Mouse (Mus musculus) layer of hippocampus, postnatal 10 days (tissue): ENCODE measurements around the gene Oas1c. TPM values are rescaled to one million over a fixed set of nuclear protein-coding genes. Genes with fewer than 3 reads are reported as not detected.
"Not testable (repeated sequence)": the region's sequence is repeated elsewhere in the genome, so short reads cannot be mapped to it uniquely, and the experiment has no call there.

ENCODE experiments used
- DNase-seq, 2 experiments: peaks; one replicate each; pipeline ENCODE4 v3.0.0; 2021; ENCODE audit warnings: low spot score in 2 of 2
- long read RNA-seq: library from polyadenylated mRNA; stranded (forward); transcript quantifications from one replicate; pipeline ENCODE4 v2.0.0, GENCODE M21; 2023
- total RNA-seq, 2 experiments: library from RNA; stranded (reverse); gene quantifications; 2 replicates each; pipeline ENCODE4 v1.2.3; 2021

Oas1c gene
- 1 to 10 TPM in 1 of 2 experiments, under 1 TPM in 1; 0.47 to 1.0 TPM for total RNA-seq
- long read RNA-seq, partial matches to known transcripts, result 1 of 1 reads
- long read RNA-seq, other reads (novel, unspliced or antisense), result 0 of 1 reads

DNA sequence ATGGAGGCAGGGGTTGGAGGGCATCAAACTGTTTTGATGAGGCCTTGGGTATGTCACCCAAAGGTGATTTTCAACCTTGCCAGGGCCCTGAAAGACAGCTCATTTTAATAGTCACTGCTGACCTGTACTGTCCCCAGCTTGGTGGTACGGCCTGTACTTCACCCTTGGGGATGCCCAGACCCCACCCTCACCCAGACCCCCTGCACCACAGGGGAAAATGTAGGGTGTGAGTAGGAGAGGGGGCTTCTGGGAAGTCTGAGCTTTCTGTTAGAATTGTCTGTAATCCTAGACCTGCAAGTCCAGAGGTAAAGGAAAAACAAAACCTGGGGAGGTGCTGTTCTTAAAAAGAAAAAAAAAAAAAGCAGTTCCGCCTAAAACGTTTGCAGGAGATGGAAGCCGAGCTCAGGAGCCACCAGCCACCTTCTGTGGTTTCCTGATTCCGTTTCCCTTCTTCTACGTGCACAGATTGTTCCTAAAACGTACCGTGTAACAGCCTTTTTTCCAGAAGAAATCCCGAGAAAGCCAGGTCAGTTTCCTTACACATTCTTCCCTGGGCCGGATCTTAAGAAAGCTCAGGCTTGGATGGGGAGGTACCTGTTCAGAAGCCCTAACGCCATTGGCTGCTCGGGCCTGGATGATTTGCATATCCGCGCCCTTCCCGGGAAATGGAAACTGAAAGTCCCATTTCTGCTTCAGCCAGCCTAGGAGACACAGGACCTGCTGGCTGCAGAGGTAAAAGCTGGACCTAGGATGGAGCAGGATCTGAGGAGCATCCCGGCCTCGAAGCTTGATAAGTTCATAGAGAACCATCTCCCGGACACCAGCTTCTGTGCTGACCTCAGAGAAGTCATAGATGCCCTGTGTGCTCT lies at the start of gene Oas1c:
Oas1c (minus strand) TSS at position 564 of the 869 bp plus-strand sequence.
- DNase-seq, result peak; percentile 53 to 70

DNA sequence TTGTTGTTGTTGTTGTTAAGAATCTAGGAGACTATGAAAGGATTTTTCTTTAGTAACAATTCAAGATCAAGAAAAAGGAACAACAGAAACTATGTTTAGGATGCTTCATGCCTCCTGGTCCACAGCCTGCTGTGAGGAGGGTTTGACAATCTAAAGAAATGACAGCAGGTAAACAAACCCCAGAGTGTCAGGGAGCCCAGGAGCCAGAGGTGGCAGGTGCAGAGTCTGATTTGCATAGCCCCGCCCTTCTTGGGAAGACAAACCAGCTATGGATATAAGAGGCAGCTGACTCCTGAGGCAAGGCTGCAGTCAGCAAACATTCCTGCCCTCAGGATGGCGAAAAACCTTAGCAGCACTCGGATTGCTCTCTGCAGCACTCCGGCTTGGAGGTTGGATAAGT lies 48.8 kb upstream of the Oas1c start, which contains the start of gene Oas1h:
Oas1h (plus strand) TSS at position 301 of the 400 bp plus-strand sequence.
- DNase-seq, result no peak

GRCm38 (mm10) chr5:120859241-120859640 lies 46.9 kb upstream of the Oas1c start:
- DNase-seq, result peak; percentile 16 to 30

DNA sequence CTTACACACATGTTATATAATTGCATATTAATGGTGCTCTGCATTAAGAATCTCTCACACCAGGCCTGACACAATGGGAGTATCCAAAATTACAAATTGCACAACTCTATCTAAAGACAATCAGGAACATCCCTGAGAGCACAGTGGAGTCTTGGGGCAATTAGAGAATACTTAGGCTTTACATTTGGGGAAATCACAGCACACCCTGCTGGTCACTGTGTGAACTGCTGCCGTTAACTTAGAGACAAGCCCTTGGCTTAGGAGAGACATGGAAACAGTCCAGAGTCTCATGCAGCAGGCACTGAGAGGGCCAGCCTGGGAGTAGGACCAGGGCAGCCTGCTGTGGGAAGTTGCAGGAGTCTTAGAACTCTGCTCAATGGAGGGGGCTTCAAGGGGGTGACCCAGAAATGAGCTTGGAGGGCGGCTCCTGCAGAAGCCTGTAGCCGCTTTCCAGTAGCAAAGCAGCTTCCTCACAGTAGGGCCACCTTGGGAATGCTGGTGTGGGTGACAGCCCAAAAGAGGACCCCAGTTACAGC lies 37.4 kb upstream of the Oas1c start:
- DNase-seq, result peak; percentile 30 to 36

GRCm38 (mm10) chr5:120847067-120847466 lies 34.8 kb upstream of the Oas1c start, which contains the start of gene Oas1f:
Gene Oas1f, plus strand, starts transcription at chr5:120847367.
- no peak for DNase-seq

GRCm38 (mm10) chr5:120844713-120845112 lies 32.4 kb upstream of the Oas1c start:
- peak in 1 of 2 experiments; percentile 33 for DNase-seq

DNA sequence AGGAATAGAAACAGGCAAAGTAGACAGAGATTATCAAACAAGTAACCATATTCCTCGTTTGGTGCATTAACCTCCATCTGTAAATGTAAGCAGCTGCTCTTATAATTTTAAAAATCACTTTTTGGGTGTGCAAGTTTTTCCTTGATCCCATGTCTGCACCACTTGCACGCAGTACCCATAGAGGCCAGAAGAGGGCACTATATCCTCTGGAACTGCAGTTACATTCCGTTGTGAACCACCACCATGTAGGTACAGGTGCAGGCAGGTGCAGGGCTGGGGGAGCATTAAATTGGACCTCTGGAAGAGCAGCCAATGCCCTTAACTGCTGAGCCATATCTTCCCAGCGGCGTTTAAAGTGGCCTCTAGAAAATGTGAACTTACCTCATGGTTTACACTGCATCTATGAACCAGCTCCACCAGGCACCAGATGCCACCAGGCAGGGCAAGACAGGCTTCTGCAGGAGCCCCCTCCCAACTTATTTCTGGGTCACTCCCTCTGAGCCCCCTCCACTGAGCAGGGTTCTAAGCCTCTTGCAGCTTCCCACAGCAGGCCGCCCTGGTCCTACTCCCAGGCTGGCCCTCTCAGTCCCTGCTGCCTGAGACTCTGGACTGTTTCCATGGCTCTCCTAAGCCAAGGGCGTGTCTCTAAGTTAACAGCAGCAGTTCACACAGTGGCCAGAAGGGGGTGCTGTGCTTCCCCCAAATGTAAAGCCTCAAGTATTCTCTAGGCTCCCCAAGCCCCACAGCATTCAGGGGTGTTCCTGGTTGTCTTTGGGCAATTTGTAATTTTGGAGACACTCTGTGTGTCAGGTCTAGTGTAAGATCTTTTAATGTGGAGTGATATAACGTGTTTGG lies 24.6 kb upstream of the Oas1c start:
- DNase-seq, result peak; percentile 62 to 66

DNA sequence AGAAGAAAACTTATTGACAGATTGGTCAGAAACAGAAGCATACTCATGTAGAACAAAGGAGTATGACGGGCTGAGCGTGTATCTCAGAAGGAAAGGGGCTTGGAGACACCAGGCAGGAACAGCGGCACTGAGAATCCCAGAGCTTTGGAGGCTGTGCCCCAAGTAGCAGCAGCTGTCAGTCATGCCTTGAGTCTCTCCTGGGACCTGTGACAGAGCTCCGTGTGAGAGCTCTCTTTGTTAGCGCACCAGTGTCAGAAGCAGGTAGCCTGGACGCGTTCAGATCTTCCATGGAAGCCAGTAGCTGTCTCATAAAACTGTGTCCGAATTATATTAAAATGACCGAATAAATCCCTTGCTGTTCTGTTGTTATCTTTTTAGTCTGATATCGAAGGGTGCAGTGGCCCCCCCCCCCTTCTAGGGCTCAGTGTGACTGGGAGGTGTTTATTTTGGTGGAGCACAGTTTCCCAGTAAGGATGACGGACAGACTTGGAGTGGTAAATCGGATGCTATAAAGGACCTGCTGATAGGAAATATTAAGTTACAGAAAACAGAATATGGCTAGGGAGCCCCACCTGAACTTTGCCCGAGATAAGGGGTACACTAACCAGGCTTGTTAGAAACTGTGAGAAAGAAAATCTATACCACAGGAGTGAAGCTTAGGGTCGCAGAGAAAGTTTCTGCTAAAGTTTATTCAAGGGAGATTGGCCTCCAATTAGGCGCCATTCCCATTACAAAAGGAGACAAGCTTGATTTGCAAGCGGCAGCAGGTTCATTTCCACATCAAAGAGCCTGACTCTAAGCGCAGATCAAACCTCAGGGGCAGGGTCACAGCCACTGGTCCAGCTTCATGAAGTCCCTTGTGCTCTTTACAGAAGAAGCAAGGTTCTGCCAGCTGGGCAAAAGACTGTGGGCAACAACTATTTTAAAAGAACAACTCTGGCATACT lies 21.3 kb upstream of the Oas1c start:
- no peak for DNase-seq

- no peak for DNase-seq
These were observed 18.7 kb upstream of the Oas1c start for GRCm38 (mm10) chr5:120831031-120831430.

DNA sequence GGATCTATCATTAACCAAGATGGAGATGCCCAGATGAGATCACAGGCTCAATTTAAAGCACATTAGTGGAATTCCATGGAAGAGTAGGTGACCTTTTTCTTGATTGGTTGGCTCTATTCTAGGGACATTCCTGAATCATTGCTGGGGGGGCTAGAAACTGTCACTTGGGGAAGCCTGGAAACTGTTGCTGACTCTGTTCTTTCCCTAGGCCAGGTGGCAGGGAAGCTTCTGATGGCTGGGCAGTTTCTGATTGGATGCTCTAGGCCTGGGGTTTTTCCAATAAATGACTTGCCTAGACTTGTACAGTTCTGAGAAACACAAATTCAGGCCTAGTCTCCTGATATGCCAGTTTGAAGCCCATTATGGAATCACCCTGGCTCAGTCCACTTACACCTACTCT lies 6.7 kb upstream of the Oas1c start:
- DNase-seq, result no peak

- DNase-seq, result peak in 1 of 2 experiments; percentile 19
These were observed 3.6 kb upstream of the Oas1c start for GRCm38 (mm10) chr5:120815949-120816348.

- DNase-seq, result no peak
These were observed 709 bp upstream of the Oas1c start for GRCm38 (mm10) chr5:120813023-120813422.

GRCm38 (mm10) chr5:120809171-120809570 lies 3.1 kb downstream of the Oas1c start:
- DNase-seq, result no peak

DNA sequence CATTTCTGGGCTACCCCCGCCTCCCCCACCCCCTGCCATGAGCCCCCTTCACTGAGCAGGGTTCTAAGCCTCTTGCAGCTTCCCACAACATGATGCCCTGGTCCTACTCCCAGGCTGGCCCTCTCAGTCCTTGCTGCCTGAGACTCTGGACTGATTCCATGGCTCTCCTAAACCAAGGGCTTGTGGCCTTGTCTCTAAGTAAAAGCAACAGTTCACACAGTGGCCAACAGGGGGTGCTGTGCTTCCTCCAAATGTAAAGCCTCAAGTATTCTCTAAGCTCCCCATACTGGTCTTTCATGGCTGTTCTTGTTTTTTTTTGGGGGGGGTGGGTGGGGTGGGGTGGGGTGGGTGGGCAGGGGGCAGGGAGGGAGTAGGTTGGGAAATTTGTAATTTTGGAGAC lies 5.9 kb downstream of the Oas1c start:
- DNase-seq, result peak; percentile 34 to 54

DNA sequence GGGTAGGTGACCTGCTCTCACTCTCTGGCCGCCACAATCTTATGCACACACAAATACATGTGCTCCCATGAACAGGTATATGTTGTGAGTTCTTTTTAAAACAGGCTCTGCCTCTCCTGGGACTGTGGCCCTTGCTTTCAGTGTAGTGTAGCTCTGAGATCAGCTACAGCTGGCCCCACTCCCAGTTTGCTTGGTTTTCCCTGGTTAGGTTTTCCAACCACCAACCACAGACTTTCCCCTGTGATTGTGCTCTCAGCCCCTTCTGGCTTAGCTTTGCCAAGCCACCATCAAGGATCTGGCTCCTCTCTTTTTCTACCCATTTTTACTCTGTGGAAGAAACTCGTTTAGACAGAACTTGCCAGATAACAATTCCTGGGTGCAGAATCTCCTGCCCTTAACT lies 8.7 kb downstream of the Oas1c start:
- no peak for DNase-seq

- not testable (repeated sequence) for DNase-seq
These were observed 13.4 kb downstream of the Oas1c start for GRCm38 (mm10) chr5:120798943-120799342.

DNA sequence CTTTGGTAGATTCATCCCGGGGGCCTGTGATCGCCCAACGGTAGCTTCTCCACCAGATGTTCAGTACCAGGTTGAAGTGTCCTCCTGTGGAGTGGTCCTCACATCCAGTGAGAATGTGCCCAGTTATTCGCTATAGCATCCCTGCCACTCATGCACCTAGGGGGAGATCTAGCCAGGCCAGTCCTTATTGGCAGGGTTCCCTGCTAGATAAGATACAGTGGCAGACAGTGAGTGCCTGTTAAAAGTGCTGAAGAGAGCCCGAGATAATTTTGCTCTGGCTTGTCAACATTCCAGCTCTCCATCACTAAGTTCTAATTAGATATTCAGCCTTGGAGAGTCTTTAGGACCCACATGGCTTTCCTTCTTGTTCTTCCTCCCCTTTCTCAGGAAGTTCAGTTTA lies 14.2 kb downstream of the Oas1c start:
- not testable (repeated sequence) for DNase-seq

DNA sequence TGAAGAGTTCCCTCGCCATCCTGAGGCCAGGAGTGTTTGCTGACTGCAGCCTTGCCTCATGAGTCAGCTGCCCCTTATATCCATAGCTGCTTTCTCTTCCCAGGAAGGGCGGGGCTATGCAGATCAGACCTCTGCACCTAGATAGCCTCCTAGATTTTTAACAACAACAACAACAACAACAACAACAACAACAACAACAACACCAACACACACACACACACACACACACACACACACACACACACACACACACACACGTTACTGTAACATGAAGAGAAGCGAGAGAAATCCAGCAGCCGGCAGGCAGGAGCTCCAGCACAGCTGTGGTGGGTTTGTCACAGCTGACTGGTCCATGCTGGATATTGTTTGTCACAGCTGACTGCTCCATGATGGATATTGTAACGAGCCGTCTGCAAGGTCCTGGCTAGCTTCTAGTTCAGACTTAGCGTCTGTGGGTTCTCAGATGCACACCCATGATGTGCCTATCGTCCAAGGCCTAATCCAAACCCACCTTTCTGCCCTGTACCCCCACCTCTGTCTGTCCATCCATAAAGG lies 16.8 kb downstream of the Oas1c start, which contains the start of gene Oas1e:
Oas1e (minus strand) TSS at position 51 of the 555 bp plus-strand sequence.
- not testable (repeated sequence) for DNase-seq

- DNase-seq, result peak; percentile 63 to 64
These were observed 19.3 kb downstream of the Oas1c start for GRCm38 (mm10) chr5:120793043-120793442.

DNA sequence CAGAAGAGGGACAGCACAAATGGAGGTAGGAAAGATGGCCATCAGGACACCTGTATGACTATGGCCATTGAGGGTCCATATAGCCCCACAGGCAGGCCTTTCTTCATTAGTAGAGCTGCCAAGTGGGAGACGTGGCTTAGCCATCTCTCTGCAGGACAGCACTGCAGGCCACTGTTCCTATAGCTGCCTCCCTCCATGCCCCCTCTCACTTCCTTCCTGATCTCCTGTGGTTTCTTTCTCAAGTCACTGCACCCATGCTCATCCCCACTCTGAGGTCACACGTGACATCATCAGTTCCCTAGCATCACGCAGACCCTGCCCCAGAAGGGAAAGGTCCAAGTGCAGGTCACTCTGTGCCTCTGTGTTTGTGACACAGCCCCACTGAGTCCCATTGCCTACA lies 25.3 kb downstream of the Oas1c start:
- DNase-seq, result no peak
